Mouse (Mus musculus) liver, embryonic 14.5 days (tissue): ENCODE measurements around the gene Hcrtr2. TPM values are rescaled to one million over a fixed set of nuclear protein-coding genes. Genes with fewer than 3 reads are reported as not detected.

Experiments
- ATAC-seq: fragments of 200-750 bp; cut with Nextera tagmentation; 2 replicates; pipeline ENCODE4 v1.8.0; 2017; ENCODE audit warnings: moderate number of reproducible peaks, mild to moderate bottlenecking, moderate library complexity; ENCODE audit not compliant: insufficient read depth
- DNase-seq, 3 experiments: peaks; one replicate each; pipeline ENCODE4 v3.0.0-alpha.2; 2012 to 2013; ENCODE audit warnings: low read depth in 3 of 3, low spot score in 3 of 3
- H3K27ac ChIP-seq: fragments of 300-500 bp; sonication (generic); 2 replicates; pipeline ENCODE4 v1.5.1; 2014; ENCODE audit warnings: moderate library complexity, mild to moderate bottlenecking, control low read depth, inconsistent platforms
- H3K27me3 ChIP-seq: fragments of 300-500 bp; sonication (generic); 2 replicates; pipeline ENCODE4 v1.6.1; 2014; ENCODE audit warnings: mild to moderate bottlenecking, low read length, moderate library complexity; ENCODE audit not compliant: control insufficient read depth, insufficient read depth
- H3K36me3 ChIP-seq: fragments of 300-500 bp; sonication (generic); replicated peaks from 2 replicates; pipeline ENCODE4 v1.6.1; 2014; ENCODE audit warnings: low read depth; ENCODE audit not compliant: control insufficient read depth, insufficient read depth
- H3K4me1 ChIP-seq, 2 experiments: fragments of 200-500 bp in 1 of 2; fragments of 300-500 bp in 1 of 2; sonication (generic) in 1 of 2; replicated peaks; 2 replicates each; pipeline ENCODE4 v1.6.1; 2012 to 2014; ENCODE audit warnings: antibody characterized with exemption in 1 of 2, inconsistent platforms in 1 of 2, low read length in 1 of 2; ENCODE audit not compliant: control insufficient read depth in 2 of 2, insufficient read depth in 2 of 2
- H3K4me2 ChIP-seq: fragments of 300-500 bp; sonication (generic); 2 replicates; pipeline ENCODE4 v1.6.1; 2014; ENCODE audit warnings: low read depth, mild to moderate bottlenecking, control low read depth, moderate library complexity
- H3K4me3 ChIP-seq, 2 experiments: fragments of 200-500 bp in 1 of 2; fragments of 300-500 bp in 1 of 2; sonication (generic) in 1 of 2; 2 replicates each; pipeline ENCODE4 v1.5.1; 2012 to 2014; ENCODE audit warnings: low read depth in 2 of 2, low read length in 2 of 2, mild to moderate bottlenecking in 2 of 2, control low read depth in 1 of 2, inconsistent platforms in 1 of 2, moderate library complexity in 1 of 2; ENCODE audit not compliant: insufficient read depth in 1 of 2
- H3K9ac ChIP-seq: fragments of 300-500 bp; sonication (generic); replicated peaks from 2 replicates; pipeline ENCODE4 v1.6.1; 2014; ENCODE audit warnings: mild to moderate bottlenecking, control low read depth, moderate library complexity
- H3K9me3 ChIP-seq: fragments of 300-500 bp; sonication (generic); 2 replicates; pipeline ENCODE4 v1.6.1; 2016; ENCODE audit warnings: low read length, mixed read lengths; ENCODE audit not compliant: control insufficient read depth
- CTCF ChIP-seq: IDR thresholded peaks from 2 replicates; pipeline ENCODE4 v1.5.1; 2016; ENCODE audit warnings: antibody characterized with exemption, low read depth, control low read depth
- EP300 ChIP-seq: IDR thresholded peaks from 2 replicates; pipeline ENCODE4 v1.6.1; 2016; ENCODE audit warnings: antibody characterized with exemption, low read depth
- WGBS: fragments of 180-500 bp; shearing (Covaris S2); extraction: QIAGEN DNeasy Blood & Tissue Kit; methylation state at CpG from one replicate; pipeline ENCODE4 v1.1.7; 2014; ENCODE audit not compliant: insufficient replicate concordance; 5-methylcytosine and 5-hydroxymethylcytosine counted together
- polyA plus RNA-seq, 2 experiments: library from polyadenylated mRNA; depleted of rRNA in 1 of 2; stranded (reverse) in 1 of 2; unstranded in 1 of 2; fragments of >200 nt; fragmentation: Nextera tagmentation in 1 of 2; extraction: Ambion mirVana in 1 of 2; gene quantifications; 2 replicates each; pipeline versions ENCODE4 v1.2.1 to v1.2.3; 2012 to 2014

Gene Hcrtr2
- polyA plus RNA-seq, 2 experiments = 0.02 TPM; not detected in 1

- H3K4me2 ChIP-seq = no peak overlapping the region
- H3K36me3 ChIP-seq = no peaks in the 10 kb centered on the region
- ATAC-seq (no peak), DNase-seq (no peak)
- H3K9me3 ChIP-seq = no peaks in the 10 kb centered on the region
- H3K4me3 ChIP-seq = no peak overlapping the region
- no peaks in the 10 kb centered on the region for H3K4me1 ChIP-seq
- no peak overlapping the region for H3K9ac ChIP-seq
- TF ChIP-seq CTCF = no peak
- no peak for TF ChIP-seq EP300
- no peak overlapping the region for H3K27ac ChIP-seq
- no peaks in the 10 kb centered on the region for H3K27me3 ChIP-seq
- 62% methylated on average over 7 of the region's 7 CpGs for WGBS
These were observed 71.1 kb downstream of the Hcrtr2 start for GRCm38 (mm10) chr9:76252544-76252943.

- no peak for ATAC-seq
- H3K9me3 ChIP-seq = no peaks in the 10 kb centered on the region
- no peak overlapping the region for H3K4me3 ChIP-seq
- no peaks in the 10 kb centered on the region for H3K36me3 ChIP-seq
- H3K9ac ChIP-seq = no peak overlapping the region
- H3K4me2 ChIP-seq = no peak overlapping the region
- no peak for DNase-seq
- H3K27ac ChIP-seq = no peak overlapping the region
- no peaks in the 10 kb centered on the region for H3K4me1 ChIP-seq
- TF ChIP-seq EP300 = no peak
- no peak for TF ChIP-seq CTCF
- H3K27me3 ChIP-seq = no peaks in the 10 kb centered on the region
- 67% methylated on average over 4 of the region's 4 CpGs for WGBS
These were observed 71.5 kb downstream of the Hcrtr2 start for GRCm38 (mm10) chr9:76252109-76252508.

- Histone ChIP-seq H3K4me3 (no peak overlapping the region), H3K9me3 (no peaks in the 10 kb centered on the region), H3K27ac (no peak overlapping the region), H3K4me2 (no peak overlapping the region), H3K27me3 (no peaks in the 10 kb centered on the region), H3K4me1 (peaks cover 7 to 11% of the 10 kb centered on the region in 2 experiments), H3K9ac (no peak overlapping the region), H3K36me3 (no peaks in the 10 kb centered on the region)
- WGBS = 48% methylated on average over 1 of the region's 1 CpGs
- TF ChIP-seq CTCF = no peak
- no peak for TF ChIP-seq EP300
- DNase-seq (no peak), ATAC-seq (no peak)
These were observed 81.3 kb downstream of the Hcrtr2 start for GRCm38 (mm10) chr9:76242322-76242721.

GRCm38 (mm10) chr9:76237946-76238345 lies 85.7 kb downstream of the Hcrtr2 start:
- Histone ChIP-seq H3K27ac (peak overlapping the region; percentile 66), H3K27me3 (no peaks in the 10 kb centered on the region), H3K36me3 (no peaks in the 10 kb centered on the region), H3K9ac (peak overlapping the region; percentile 42; the same call in 1 of the 2 replicates), H3K4me2 (peak overlapping the region; percentile 88), H3K9me3 (no peaks in the 10 kb centered on the region), H3K4me1 (peaks cover 11 to 22% of the 10 kb centered on the region in 2 experiments), H3K4me3 (peak overlapping the region; percentile 7 to 17; a peak in 2 of 4 replicates)
- DNase-seq (peak; percentile 48 to 60 (median 51)), ATAC-seq (peak; percentile 69)
- no peak for TF ChIP-seq CTCF
- peak; percentile 73 for TF ChIP-seq EP300
- 13% methylated on average over 5 of the region's 5 CpGs for WGBS

GRCm38 (mm10) chr9:76237243-76237642 lies 86.4 kb downstream of the Hcrtr2 start:
- WGBS = 8% methylated on average over 12 of the region's 12 CpGs
- Histone ChIP-seq H3K9ac (peak overlapping the region; percentile 47), H3K4me2 (peak overlapping the region; percentile 88)

More at GRCm38 (mm10) chr9:76237243-76237642, 86.4 kb downstream of the Hcrtr2 start:
- DNase-seq (peak; percentile 62 to 71 (median 64)), ATAC-seq (peak; percentile 86)
- Histone ChIP-seq H3K4me3 (peak overlapping the region; percentile 45 to 46), H3K4me1 (peaks cover 11 to 22% of the 10 kb centered on the region in 2 experiments), H3K36me3 (no peaks in the 10 kb centered on the region), H3K9me3 (no peaks in the 10 kb centered on the region), H3K27me3 (no peaks in the 10 kb centered on the region), H3K27ac (peak overlapping the region; percentile 66)
- TF ChIP-seq EP300 (peak; percentile 56), CTCF (no peak)
